Mouse (Mus musculus) heart, postnatal 0 days (tissue): ENCODE measurements around the gene Cntn5.

Experiments
- CTCF ChIP-seq: IDR thresholded peaks from 2 replicates; pipeline ENCODE4 v1.5.1; 2016; ENCODE audit warnings: antibody characterized with exemption, control low read depth, low read depth
- EP300 ChIP-seq: IDR thresholded peaks from 2 replicates; pipeline ENCODE4 v1.6.1; 2016; ENCODE audit warnings: antibody characterized with exemption, low read depth

- TF ChIP-seq CTCF, result 0 out of 2 replicates have a peak, but pooled peaks have one; percentile 4
- TF ChIP-seq EP300, result no peak
Observed at GRCm38 (mm10) chr9:10464758-10465157, 439.8 kb downstream of the Cntn5 start.
